Mouse (Mus musculus): ENCODE data around the gene Ift43. TPM values are rescaled to one million over a fixed set of nuclear protein-coding genes. Genes with fewer than 3 reads are reported as not detected.

Gene Ift43
- polyA plus RNA-seq, 1 experiment from 2014 or later = 53.2 TPM

- no peak overlapping the region for H3K9ac ChIP-seq
- H3K4me3 ChIP-seq (replicated peaks; ENCODE audit: low read length) = no peak overlapping the region
- no peak overlapping the region for H3K4me2 ChIP-seq (replicated peaks)
- H3K27me3 ChIP-seq (ENCODE audit: control insufficient read depth, insufficient read depth, low read length) = no peaks in the 10 kb centered on the region
- WGBS = 74% methylated on average over 11 of the region's 11 CpGs
- 0 out of 2 replicates have a peak, but pooled peaks cover 5% of the 10 kb centered on the region for H3K36me3 ChIP-seq (replicated peaks; ENCODE audit: control insufficient read depth, insufficient read depth)
- ATAC-seq (ENCODE audit: low FRiP score) (no peak), DNase-seq (ENCODE audit: low spot score) (no peak)
- H3K9me3 ChIP-seq (ENCODE audit: control insufficient read depth, low read length) = no peaks in the 10 kb centered on the region
- no peak overlapping the region for H3K27ac ChIP-seq
- H3K4me1 ChIP-seq (replicated peaks; ENCODE audit: control insufficient read depth, insufficient read depth, low read length) = peaks cover 13% of the 10 kb centered on the region
Measured at GRCm38 (mm10) chr12:86104297-86104696, 22.0 kb downstream of the Ift43 start.

- Histone ChIP-seq H3K4me1 (replicated peaks; ENCODE audit: control insufficient read depth, insufficient read depth, low read length) (peaks cover 13% of the 10 kb centered on the region), H3K9me3 (ENCODE audit: control insufficient read depth, low read length) (no peaks in the 10 kb centered on the region), H3K4me2 (replicated peaks) (no peak overlapping the region), H3K36me3 (replicated peaks; ENCODE audit: control insufficient read depth, insufficient read depth) (0 out of 2 replicates have a peak, but pooled peaks cover 5% of the 10 kb centered on the region), H3K9ac (no peak overlapping the region), H3K27ac (no peak overlapping the region), H3K27me3 (ENCODE audit: control insufficient read depth, insufficient read depth, low read length) (no peaks in the 10 kb centered on the region), H3K4me3 (replicated peaks; ENCODE audit: low read length) (no peak overlapping the region)
- WGBS = 71% methylated on average over 7 of the region's 10 CpGs
- DNase-seq (ENCODE audit: low spot score) = no peak
- no peak for ATAC-seq (ENCODE audit: low FRiP score)
Measured at GRCm38 (mm10) chr12:86105546-86105945, 23.2 kb downstream of the Ift43 start.

DNA sequence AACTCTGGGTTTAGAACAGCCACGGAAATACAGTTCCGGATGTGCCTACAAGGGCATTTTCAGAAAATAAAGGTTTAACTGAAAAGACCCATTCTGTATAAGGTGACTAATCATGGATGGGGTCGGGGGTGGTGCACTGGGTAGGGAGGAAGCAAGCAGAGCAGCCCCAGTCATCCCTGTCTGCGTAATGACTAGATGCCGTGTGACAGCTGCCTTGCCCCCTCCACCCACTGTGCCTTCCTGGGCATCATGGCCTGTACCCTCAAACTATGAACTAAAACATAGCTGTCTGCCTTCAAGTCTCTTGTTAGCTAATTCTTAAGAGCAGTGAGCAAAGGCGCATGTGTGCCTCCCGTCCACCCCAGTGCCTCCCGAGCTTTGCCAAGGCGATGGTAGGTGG is 23.7 kb downstream of the Ift43 start:
- Histone ChIP-seq H3K36me3 (replicated peaks; ENCODE audit: control insufficient read depth, insufficient read depth) (0 out of 2 replicates have a peak, but pooled peaks cover 5% of the 10 kb centered on the region), H3K4me2 (replicated peaks) (no peak overlapping the region), H3K27me3 (ENCODE audit: control insufficient read depth, insufficient read depth, low read length) (no peaks in the 10 kb centered on the region), H3K9me3 (ENCODE audit: control insufficient read depth, low read length) (no peaks in the 10 kb centered on the region), H3K4me1 (replicated peaks; ENCODE audit: control insufficient read depth, insufficient read depth, low read length) (peaks cover 13% of the 10 kb centered on the region), H3K9ac (no peak overlapping the region), H3K4me3 (replicated peaks; ENCODE audit: low read length) (no peak overlapping the region), H3K27ac (no peak overlapping the region)
- 94% methylated on average over 9 of the region's 9 CpGs for WGBS
- DNase-seq (ENCODE audit: low spot score) (no peak), ATAC-seq (ENCODE audit: low FRiP score) (no peak)

DNA sequence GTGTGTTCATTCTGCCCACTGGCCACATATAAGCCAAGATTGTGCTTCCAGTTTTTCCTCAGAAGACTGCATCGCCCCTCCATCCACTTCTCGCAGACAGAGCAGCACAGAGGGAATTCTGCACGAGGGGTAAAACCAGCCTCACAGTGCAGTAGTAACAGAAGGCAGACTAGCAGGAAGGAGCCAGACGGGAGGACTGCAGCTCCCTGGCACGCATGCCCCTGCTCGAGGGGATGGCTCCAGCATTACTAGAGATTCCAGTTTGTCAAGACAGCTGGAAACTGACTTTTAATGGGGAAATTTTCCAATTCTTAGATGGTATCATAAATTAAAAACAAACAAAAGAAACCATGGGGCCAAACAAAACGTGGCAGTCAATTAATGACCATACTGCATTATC is 25.3 kb downstream of the Ift43 start:
- H3K4me3 ChIP-seq (replicated peaks; ENCODE audit: low read length) = no peak overlapping the region
- ATAC-seq (ENCODE audit: low FRiP score) (no peak), DNase-seq (ENCODE audit: low spot score) (no peak)
- H3K4me2 ChIP-seq (replicated peaks) = no peak overlapping the region
- H3K27me3 ChIP-seq (ENCODE audit: control insufficient read depth, insufficient read depth, low read length) = no peaks in the 10 kb centered on the region
- no peaks in the 10 kb centered on the region for H3K9me3 ChIP-seq (ENCODE audit: control insufficient read depth, low read length)
- no peak overlapping the region for H3K27ac ChIP-seq
- no peak overlapping the region for H3K9ac ChIP-seq
- 83% methylated on average over 7 of the region's 7 CpGs for WGBS
- H3K4me1 ChIP-seq (replicated peaks; ENCODE audit: control insufficient read depth, insufficient read depth, low read length) = peaks cover 13% of the 10 kb centered on the region
- H3K36me3 ChIP-seq (replicated peaks; ENCODE audit: control insufficient read depth, insufficient read depth) = 0 out of 2 replicates have a peak, but pooled peaks cover 5% of the 10 kb centered on the region

DNA sequence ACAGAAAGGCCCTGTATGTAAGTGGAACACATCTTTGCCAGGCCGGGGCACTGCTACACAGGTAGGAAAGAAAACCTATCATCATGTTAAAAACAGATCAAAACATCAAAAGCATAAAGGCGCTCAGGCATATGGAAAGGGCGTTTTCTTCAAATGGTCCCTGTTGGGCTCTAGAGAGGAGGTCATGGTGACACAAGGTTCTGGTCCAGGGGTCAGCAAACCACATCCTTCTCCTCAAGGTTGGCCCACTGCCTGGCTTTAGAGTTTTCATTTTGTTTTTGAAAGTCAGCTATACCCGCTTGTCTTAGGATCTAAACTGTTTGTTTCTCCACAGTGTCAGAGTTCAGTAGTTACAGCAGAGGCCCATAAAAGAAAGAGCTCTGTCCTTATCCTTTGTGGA is 27.2 kb downstream of the Ift43 start:
- Histone ChIP-seq H3K27me3 (ENCODE audit: control insufficient read depth, insufficient read depth, low read length) (no peaks in the 10 kb centered on the region), H3K36me3 (replicated peaks; ENCODE audit: control insufficient read depth, insufficient read depth) (0 out of 2 replicates have a peak, but pooled peaks cover 5% of the 10 kb centered on the region)

GRCm38 (mm10) chr12:86110637-86111036 is 28.3 kb downstream of the Ift43 start:
- no peaks in the 10 kb centered on the region for H3K4me1 ChIP-seq (replicated peaks; ENCODE audit: control insufficient read depth, insufficient read depth, low read length)
- ATAC-seq (ENCODE audit: low FRiP score) = no peak
- no peaks in the 10 kb centered on the region for H3K9me3 ChIP-seq (ENCODE audit: control insufficient read depth, low read length)
- no peak overlapping the region for H3K27ac ChIP-seq
- 0 out of 2 replicates have a peak, but pooled peaks cover 5% of the 10 kb centered on the region for H3K36me3 ChIP-seq (replicated peaks; ENCODE audit: control insufficient read depth, insufficient read depth)
- DNase-seq (ENCODE audit: low spot score) = no peak
- WGBS = 97% methylated on average over 2 of the region's 2 CpGs
- H3K9ac ChIP-seq = no peak overlapping the region
- no peak overlapping the region for H3K4me3 ChIP-seq (replicated peaks; ENCODE audit: low read length)
- H3K27me3 ChIP-seq (ENCODE audit: control insufficient read depth, insufficient read depth, low read length) = no peaks in the 10 kb centered on the region
- no peak overlapping the region for H3K4me2 ChIP-seq (replicated peaks)

More for the DNA sequence above, 27.2 kb downstream of the Ift43 start:
- H3K4me3 ChIP-seq (replicated peaks; ENCODE audit: low read length) = no peak overlapping the region
- ATAC-seq (ENCODE audit: low FRiP score) (no peak), DNase-seq (ENCODE audit: low spot score) (no peak)
- no peaks in the 10 kb centered on the region for H3K4me1 ChIP-seq (replicated peaks; ENCODE audit: control insufficient read depth, insufficient read depth, low read length)
- H3K27ac ChIP-seq = no peak overlapping the region
- WGBS = 91% methylated on average over 4 of the region's 4 CpGs
- no peak overlapping the region for H3K4me2 ChIP-seq (replicated peaks)
- no peaks in the 10 kb centered on the region for H3K9me3 ChIP-seq (ENCODE audit: control insufficient read depth, low read length)
- no peak overlapping the region for H3K9ac ChIP-seq

DNA sequence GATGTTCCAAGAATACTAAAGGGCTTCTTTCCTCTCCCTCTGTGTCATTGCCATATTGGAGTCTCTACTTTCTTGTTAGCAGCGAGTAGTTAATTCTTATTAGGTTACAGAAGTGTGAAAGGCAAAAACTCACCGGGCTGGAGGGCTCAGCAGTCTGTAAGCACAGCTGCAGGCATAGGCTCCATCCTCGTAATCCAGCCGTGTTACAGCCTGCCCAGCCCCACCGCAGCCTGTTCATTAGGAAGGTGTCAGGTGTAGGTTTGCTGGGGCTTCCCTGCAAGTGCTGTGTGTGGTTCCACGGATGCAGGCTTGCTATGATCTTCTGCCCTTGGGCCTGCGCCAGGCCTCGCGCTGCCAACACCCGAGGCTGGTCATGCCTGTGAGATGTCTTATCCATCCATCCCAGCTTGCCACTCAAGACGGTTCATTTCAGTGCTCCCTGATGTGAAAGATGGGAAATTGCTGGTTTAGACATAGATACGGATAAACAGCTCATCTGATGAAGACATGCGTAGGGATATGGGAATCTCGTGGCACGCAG is 34.0 kb downstream of the Ift43 start:
- Histone ChIP-seq H3K27ac (no peak overlapping the region), H3K9ac (no peak overlapping the region)

DNA sequence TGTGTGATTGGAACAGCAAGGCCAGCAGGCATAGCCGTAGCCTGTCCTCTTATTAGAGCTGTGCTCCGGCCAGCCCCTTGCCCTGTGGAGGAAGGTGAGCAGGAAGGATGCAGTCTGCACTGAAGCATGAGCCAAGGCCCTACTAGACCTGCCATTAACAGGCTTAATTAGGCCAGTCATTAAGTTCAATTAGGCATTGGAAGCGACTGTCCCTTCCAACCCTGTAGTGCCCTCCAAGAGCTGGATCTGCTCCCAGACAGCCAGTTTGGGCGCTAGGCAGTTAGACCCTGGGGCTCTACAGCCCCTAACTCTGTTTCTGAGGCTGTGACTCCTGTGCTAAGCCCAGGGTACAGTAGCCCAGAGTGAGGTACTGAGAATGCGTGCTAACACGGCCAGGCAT is 41.7 kb downstream of the Ift43 start:
- Histone ChIP-seq H3K9me3 (ENCODE audit: control insufficient read depth, low read length) (no peaks in the 10 kb centered on the region), H3K4me1 (replicated peaks; ENCODE audit: control insufficient read depth, insufficient read depth, low read length) (no peaks in the 10 kb centered on the region), H3K36me3 (replicated peaks; ENCODE audit: control insufficient read depth, insufficient read depth) (no peaks in the 10 kb centered on the region), H3K27me3 (ENCODE audit: control insufficient read depth, insufficient read depth, low read length) (no peaks in the 10 kb centered on the region), H3K4me2 (replicated peaks) (no peak overlapping the region), H3K27ac (no peak overlapping the region), H3K9ac (no peak overlapping the region), H3K4me3 (replicated peaks; ENCODE audit: low read length) (no peak overlapping the region)
- ATAC-seq (ENCODE audit: low FRiP score) (no peak), DNase-seq (ENCODE audit: low spot score) (no peak)
- WGBS = 85% methylated on average over 6 of the region's 6 CpGs

More for the DNA sequence above, 34.0 kb downstream of the Ift43 start:
- no peaks in the 10 kb centered on the region for H3K4me1 ChIP-seq (replicated peaks; ENCODE audit: control insufficient read depth, insufficient read depth, low read length)
- no peak overlapping the region for H3K4me3 ChIP-seq (replicated peaks; ENCODE audit: low read length)
- H3K36me3 ChIP-seq (replicated peaks; ENCODE audit: control insufficient read depth, insufficient read depth) = no peaks in the 10 kb centered on the region
- H3K27me3 ChIP-seq (ENCODE audit: control insufficient read depth, insufficient read depth, low read length) = no peaks in the 10 kb centered on the region
- ATAC-seq (ENCODE audit: low FRiP score) = peak; percentile 27; the same call in 1 of the 2 replicates
- no peak for DNase-seq (ENCODE audit: low spot score)
- no peak overlapping the region for H3K4me2 ChIP-seq (replicated peaks)
- no peaks in the 10 kb centered on the region for H3K9me3 ChIP-seq (ENCODE audit: control insufficient read depth, low read length)
- WGBS = 69% methylated on average over 15 of the region's 15 CpGs

DNA sequence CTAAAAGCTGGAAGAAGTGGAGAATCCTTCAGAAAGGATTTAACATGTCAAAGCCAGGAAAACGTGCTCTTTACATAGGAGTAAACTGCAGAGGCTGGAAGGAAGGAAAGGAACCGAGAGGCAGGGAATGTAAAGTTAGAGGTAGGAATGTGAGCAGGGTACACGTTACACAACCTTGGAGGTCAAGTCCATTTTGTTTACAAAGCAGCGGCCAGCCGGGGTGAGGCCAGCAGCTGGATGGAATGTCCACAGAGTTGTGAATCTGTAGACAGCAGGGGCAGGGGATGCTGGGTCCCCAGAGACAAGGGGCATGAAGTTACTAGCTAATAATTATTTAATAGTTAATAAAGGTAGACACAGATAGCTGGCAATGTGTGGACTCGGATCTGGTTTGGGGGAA is 45.8 kb downstream of the Ift43 start:
- H3K36me3 ChIP-seq (replicated peaks; ENCODE audit: control insufficient read depth, insufficient read depth) = no peaks in the 10 kb centered on the region
- no peak overlapping the region for H3K4me3 ChIP-seq (replicated peaks; ENCODE audit: low read length)
- no peaks in the 10 kb centered on the region for H3K9me3 ChIP-seq (ENCODE audit: control insufficient read depth, low read length)
- H3K4me2 ChIP-seq (replicated peaks) = no peak overlapping the region
- no peak for DNase-seq (ENCODE audit: low spot score)
- 78% methylated on average over 6 of the region's 6 CpGs for WGBS
- no peak for ATAC-seq (ENCODE audit: low FRiP score)
- H3K9ac ChIP-seq = no peak overlapping the region
- no peaks in the 10 kb centered on the region for H3K27me3 ChIP-seq (ENCODE audit: control insufficient read depth, insufficient read depth, low read length)
- H3K4me1 ChIP-seq (replicated peaks; ENCODE audit: control insufficient read depth, insufficient read depth, low read length) = no peaks in the 10 kb centered on the region
- H3K27ac ChIP-seq = no peak overlapping the region

DNA sequence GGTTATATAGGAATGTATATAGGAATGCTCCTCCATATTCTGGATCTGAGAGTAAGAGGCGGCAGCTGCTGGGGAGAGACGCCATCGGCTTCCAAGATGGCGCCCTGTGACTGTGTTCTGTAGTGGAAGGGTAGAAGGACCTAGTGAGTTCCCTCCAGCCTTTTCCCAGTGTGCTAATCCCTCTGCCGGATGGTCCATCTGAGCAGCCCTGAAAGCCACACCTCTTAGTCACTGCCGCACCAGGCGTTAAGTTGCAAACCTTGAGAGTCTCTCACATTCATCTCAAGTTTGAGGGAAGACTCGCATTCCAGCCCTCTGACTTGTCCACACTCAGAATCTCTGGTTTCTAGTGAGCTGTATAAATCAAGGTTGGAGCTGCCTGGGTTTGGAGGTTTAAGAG is 46.7 kb downstream of the Ift43 start:
- no peak for ATAC-seq (ENCODE audit: low FRiP score)
- no peak overlapping the region for H3K27ac ChIP-seq
- no peaks in the 10 kb centered on the region for H3K9me3 ChIP-seq (ENCODE audit: control insufficient read depth, low read length)
- H3K36me3 ChIP-seq (replicated peaks; ENCODE audit: control insufficient read depth, insufficient read depth) = no peaks in the 10 kb centered on the region
- 96% methylated on average over 8 of the region's 8 CpGs for WGBS
- no peak overlapping the region for H3K4me2 ChIP-seq (replicated peaks)
- no peak overlapping the region for H3K4me3 ChIP-seq (replicated peaks; ENCODE audit: low read length)
- no peak overlapping the region for H3K9ac ChIP-seq
- DNase-seq (ENCODE audit: low spot score) = no peak
- no peaks in the 10 kb centered on the region for H3K27me3 ChIP-seq (ENCODE audit: control insufficient read depth, insufficient read depth, low read length)
- H3K4me1 ChIP-seq (replicated peaks; ENCODE audit: control insufficient read depth, insufficient read depth, low read length) = no peaks in the 10 kb centered on the region

Measured in hindbrain, embryonic 14.5 days (tissue).